Mouse (Mus musculus) stomach, postnatal 0 days (tissue): Measurements from ENCODE around the gene Spp1. TPM values are rescaled to one million over a fixed set of nuclear protein-coding genes. Genes with fewer than 3 reads are reported as not detected.
A peak's percentile ranks its signal among the peaks of the same experiment; 100 is the strongest.

Source experiments
- ATAC-seq: fragments of 200-750 bp; cut with Nextera tagmentation; 2 replicates; pipeline ENCODE4 v1.8.0; 2017; ENCODE audit not compliant: low FRiP score, low TSS enrichment
- DNase-seq: peaks from one replicate; pipeline ENCODE4 v3.0.0-alpha.2; 2016; ENCODE audit warnings: low spot score
- H3K27ac ChIP-seq: fragments of 300-500 bp; sonication (generic); replicated peaks from 2 replicates; pipeline ENCODE4 v1.5.1; 2014; ENCODE audit warnings: mild to moderate bottlenecking, control low read depth
- H3K27me3 ChIP-seq: fragments of 300-500 bp; sonication (generic); 2 replicates; pipeline ENCODE4 v1.6.1; 2014; ENCODE audit warnings: low read length; ENCODE audit not compliant: control insufficient read depth, insufficient read depth
- H3K36me3 ChIP-seq: fragments of 300-500 bp; sonication (generic); 2 replicates; pipeline ENCODE4 v1.6.1; 2014; ENCODE audit warnings: low read length, mixed read lengths; ENCODE audit not compliant: control insufficient read depth, insufficient read depth
- H3K4me1 ChIP-seq: fragments of 300-500 bp; sonication (generic); replicated peaks from 2 replicates; pipeline ENCODE4 v1.6.1; 2014; ENCODE audit warnings: antibody characterized with exemption; ENCODE audit not compliant: control insufficient read depth, insufficient read depth
- H3K4me2 ChIP-seq: fragments of 300-500 bp; sonication (generic); replicated peaks from 2 replicates; pipeline ENCODE4 v1.6.1; 2014; ENCODE audit warnings: low read depth, mild to moderate bottlenecking, control low read depth, moderate library complexity
- H3K4me3 ChIP-seq: fragments of 300-500 bp; sonication (generic); 2 replicates; pipeline ENCODE4 v1.5.1; 2014; ENCODE audit warnings: low read depth, low read length, control low read depth
- H3K9ac ChIP-seq: fragments of 300-500 bp; sonication (generic); 2 replicates; pipeline ENCODE4 v1.6.1; 2014; ENCODE audit warnings: mild to moderate bottlenecking, low read length, control low read depth, mixed read lengths
- H3K9me3 ChIP-seq: fragments of 300-500 bp; sonication (generic); 2 replicates; pipeline ENCODE4 v1.6.1; 2016; ENCODE audit warnings: low read length; ENCODE audit not compliant: control insufficient read depth
- CTCF ChIP-seq: IDR thresholded peaks from 2 replicates; pipeline ENCODE4 v1.5.1; 2016; ENCODE audit warnings: antibody characterized with exemption, low read depth, mild to moderate bottlenecking, moderate library complexity
- EP300 ChIP-seq: optimal IDR thresholded peaks from 2 replicates; pipeline ENCODE3; 2016; ENCODE audit warnings: antibody characterized with exemption
- WGBS: fragments of 180-500 bp; shearing (Covaris S2); extraction: QIAGEN DNeasy Blood & Tissue Kit; methylation state at CpG from one replicate; pipeline ENCODE4 v1.1.7; 2014; 5-methylcytosine and 5-hydroxymethylcytosine counted together
- polyA plus RNA-seq: library from polyadenylated mRNA; unstranded; fragments of >200 nt; fragmentation: Nextera tagmentation; extraction: Ambion mirVana; gene quantifications from 2 replicates; pipeline ENCODE4 v1.2.1, GENCODE M21; 2015

Gene Spp1
- polyA plus RNA-seq, 1 experiment from 2014 or later = 233 TPM

GRCm38 (mm10) chr5:104405051-104405450 lies 29.9 kb upstream of the Spp1 start:
- H3K27ac ChIP-seq = no peak overlapping the region
- no peak overlapping the region for H3K9ac ChIP-seq
- no peak overlapping the region for H3K4me3 ChIP-seq
- H3K27me3 ChIP-seq = no peaks in the 10 kb centered on the region
- ATAC-seq (no peak), DNase-seq (no peak)
- H3K36me3 ChIP-seq = no peaks in the 10 kb centered on the region
- no peaks in the 10 kb centered on the region for H3K4me1 ChIP-seq
- no peak for TF ChIP-seq EP300
- no peak for TF ChIP-seq CTCF
- WGBS = 68% methylated on average over 3 of the region's 3 CpGs
- H3K4me2 ChIP-seq = no peak overlapping the region
- no peaks in the 10 kb centered on the region for H3K9me3 ChIP-seq

- no peaks in the 10 kb centered on the region for H3K36me3 ChIP-seq
- H3K27me3 ChIP-seq = no peaks in the 10 kb centered on the region
- no peak overlapping the region for H3K4me3 ChIP-seq
- no peak for ATAC-seq
- no peak overlapping the region for H3K4me2 ChIP-seq
- H3K9me3 ChIP-seq = no peaks in the 10 kb centered on the region
- WGBS = 21% methylated on average over 3 of the region's 3 CpGs
- DNase-seq = no peak
- TF ChIP-seq CTCF (no peak), EP300 (no peak)
- H3K9ac ChIP-seq = no peak overlapping the region
- no peaks in the 10 kb centered on the region for H3K4me1 ChIP-seq
- H3K27ac ChIP-seq = no peak overlapping the region
Observed at GRCm38 (mm10) chr5:104406756-104407155, 28.2 kb upstream of the Spp1 start.

GRCm38 (mm10) chr5:104407541-104408231 lies 27.2 kb upstream of the Spp1 start:
- Histone ChIP-seq H3K36me3 (no peaks in the 10 kb centered on the region), H3K9ac (no peak overlapping the region), H3K4me2 (no peak overlapping the region), H3K4me1 (no peaks in the 10 kb centered on the region), H3K4me3 (no peak overlapping the region), H3K27me3 (no peaks in the 10 kb centered on the region), H3K9me3 (no peaks in the 10 kb centered on the region), H3K27ac (0 out of 2 replicates have a peak overlapping the region, but pooled peaks have one; percentile 45)
- ATAC-seq (no peak), DNase-seq (peak; percentile 18)
- 50% methylated on average over 2 of the region's 2 CpGs for WGBS
- no peak for TF ChIP-seq EP300
- TF ChIP-seq CTCF = no peak

GRCm38 (mm10) chr5:104408549-104408948 lies 26.4 kb upstream of the Spp1 start:
- Histone ChIP-seq H3K4me3 (no peak overlapping the region), H3K27ac (no peak overlapping the region), H3K4me2 (no peak overlapping the region), H3K9me3 (no peaks in the 10 kb centered on the region), H3K9ac (no peak overlapping the region), H3K27me3 (no peaks in the 10 kb centered on the region), H3K36me3 (no peaks in the 10 kb centered on the region), H3K4me1 (no peaks in the 10 kb centered on the region)
- TF ChIP-seq EP300 (no peak), CTCF (no peak)
- 86% methylated on average over 7 of the region's 7 CpGs for WGBS
- DNase-seq = no peak
- no peak for ATAC-seq

- TF ChIP-seq EP300 = no peak
- TF ChIP-seq CTCF = no peak
- DNase-seq = no peak
- ATAC-seq = no peak
- Histone ChIP-seq H3K9ac (no peak overlapping the region), H3K4me1 (no peaks in the 10 kb centered on the region), H3K27me3 (no peaks in the 10 kb centered on the region), H3K36me3 (no peaks in the 10 kb centered on the region), H3K4me2 (no peak overlapping the region), H3K27ac (no peak overlapping the region), H3K9me3 (no peaks in the 10 kb centered on the region), H3K4me3 (no peak overlapping the region)
- WGBS = 79% methylated on average over 2 of the region's 2 CpGs
Observed at GRCm38 (mm10) chr5:104415999-104416398, 18.9 kb upstream of the Spp1 start.

- TF ChIP-seq EP300 (no peak), CTCF (no peak)
- Histone ChIP-seq H3K4me1 (no peaks in the 10 kb centered on the region), H3K4me3 (no peak overlapping the region), H3K36me3 (no peaks in the 10 kb centered on the region), H3K9ac (no peak overlapping the region), H3K4me2 (no peak overlapping the region), H3K27me3 (no peaks in the 10 kb centered on the region), H3K9me3 (no peaks in the 10 kb centered on the region), H3K27ac (no peak overlapping the region)
- no peak for DNase-seq
- WGBS = 67% methylated on average over 3 of the region's 3 CpGs
- ATAC-seq = no peak
Observed at GRCm38 (mm10) chr5:104417028-104417427, 17.9 kb upstream of the Spp1 start.
